Mouse (Mus musculus) liver, postnatal 0 days (tissue): ENCODE results near the gene Ubr2.

Source experiments
- CTCF ChIP-seq: sonication (generic); IDR thresholded peaks from 2 replicates; pipeline ENCODE4 v1.5.1; 2016; ENCODE audit warnings: antibody characterized with exemption, low read depth
- EP300 ChIP-seq: IDR thresholded peaks from 2 replicates; pipeline ENCODE4 v1.6.1; 2016; ENCODE audit warnings: antibody characterized with exemption, low read depth, mild to moderate bottlenecking

DNA sequence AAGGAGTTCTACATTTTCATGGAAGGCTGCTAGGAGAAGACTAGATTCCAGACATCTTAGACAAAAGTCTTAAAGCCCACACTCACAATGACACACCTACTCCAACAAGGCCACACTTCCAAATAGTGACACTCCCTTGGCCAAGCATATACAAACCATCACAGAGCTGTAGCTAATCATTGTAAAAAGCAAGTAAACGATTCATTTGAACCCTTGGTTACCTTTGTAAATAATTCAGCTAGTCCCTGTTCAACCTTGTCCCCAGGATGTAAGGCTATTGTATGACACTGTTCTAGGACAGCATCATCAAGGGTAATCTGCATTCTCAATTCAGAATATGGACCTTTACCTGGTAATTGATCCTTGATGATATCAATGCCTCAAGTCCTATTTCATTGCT is 14.4 kb upstream of the Ubr2 start:
- TF ChIP-seq CTCF, result no peak
- TF ChIP-seq EP300, result no peak
